Mouse (Mus musculus) brown adipose tissue, adult 24 weeks (tissue): ENCODE data around the gene Usp18. TPM values are rescaled to one million over a fixed set of nuclear protein-coding genes. Genes with fewer than 3 reads are reported as not detected.

ENCODE experiments used
- H3K27ac ChIP-seq: fragments of 200-500 bp; replicated peaks from 2 replicates; pipeline ENCODE4 v1.5.1; 2012; ENCODE audit warnings: low read depth, mild to moderate bottlenecking, low read length
- H3K4me1 ChIP-seq: fragments of 200-500 bp; 2 replicates; pipeline ENCODE4 v1.6.1; 2012; ENCODE audit warnings: low read length, mixed read lengths; ENCODE audit not compliant: control insufficient read depth, insufficient read depth, insufficient read length
- H3K4me3 ChIP-seq: fragments of 200-500 bp; 2 replicates; pipeline ENCODE4 v1.5.1; 2012; ENCODE audit warnings: low read depth, mild to moderate bottlenecking, low read length, moderate library complexity; ENCODE audit not compliant: insufficient read depth
- polyA plus RNA-seq: library from polyadenylated mRNA; stranded (reverse); fragments of >200 nt; gene quantifications from 2 replicates; pipeline ENCODE4 v1.2.4, GENCODE M21; 2012; ENCODE audit not compliant: missing spikeins, insufficient read depth, insufficient read length

Gene Usp18
- polyA plus RNA-seq, result 1.8 and 2.3 TPM in 2 replicates

GRCm38 (mm10) chr6:121245127-121246036 lies at the start of gene Usp18:
Usp18 (plus strand) TSS chr6:121245906.
- H3K4me3 ChIP-seq, result peak within 1 kb of the TSS; percentile 85
- peak within 1 kb of the TSS; percentile 58 for H3K27ac ChIP-seq
- H3K4me1 ChIP-seq, result peaks cover 5% of the 10 kb centered on the region; the same call in 1 of the 2 replicates

GRCm38 (mm10) chr6:121197807-121198365 lies 47.8 kb upstream of the Usp18 start:
- no peak overlapping the region for H3K4me3 ChIP-seq
- no peak overlapping the region for H3K27ac ChIP-seq
- H3K4me1 ChIP-seq, result no peaks in the 10 kb centered on the region

GRCm38 (mm10) chr6:121200458-121200857 lies 45.2 kb upstream of the Usp18 start:
- H3K27ac ChIP-seq, result no peak overlapping the region
- H3K4me3 ChIP-seq, result no peak overlapping the region
- no peaks in the 10 kb centered on the region for H3K4me1 ChIP-seq

- Histone ChIP-seq H3K4me1 (0 out of 2 replicates have a peak, but pooled peaks cover 2% of the 10 kb centered on the region), H3K27ac (no peak overlapping the region), H3K4me3 (no peak overlapping the region)
These were observed 43.7 kb upstream of the Usp18 start for GRCm38 (mm10) chr6:121202026-121202425.

- Histone ChIP-seq H3K27ac (no peak overlapping the region), H3K4me1 (0 out of 2 replicates have a peak, but pooled peaks cover 2% of the 10 kb centered on the region), H3K4me3 (no peak overlapping the region)
These were observed 39.2 kb upstream of the Usp18 start for GRCm38 (mm10) chr6:121206481-121206880.

GRCm38 (mm10) chr6:121209584-121209983 lies 36.1 kb upstream of the Usp18 start:
- Histone ChIP-seq H3K4me1 (0 out of 2 replicates have a peak, but pooled peaks cover 2% of the 10 kb centered on the region), H3K27ac (no peak overlapping the region), H3K4me3 (no peak overlapping the region)

GRCm38 (mm10) chr6:121210149-121210925 lies 35.4 kb upstream of the Usp18 start, which contains the start of gene Tuba8:
Tuba8 (plus strand) TSS chr6:121210696.
- H3K4me3 ChIP-seq, result peak within 1 kb of the TSS; percentile 59
- H3K4me1 ChIP-seq, result 0 out of 2 replicates have a peak, but pooled peaks cover 2% of the 10 kb centered on the region
- peak within 1 kb of the TSS; percentile 80 for H3K27ac ChIP-seq

GRCm38 (mm10) chr6:121210926-121211289 lies 34.8 kb upstream of the Usp18 start:
- Histone ChIP-seq H3K4me3 (peak overlapping the region; percentile 59), H3K4me1 (0 out of 2 replicates have a peak, but pooled peaks cover 2% of the 10 kb centered on the region), H3K27ac (peak overlapping the region; percentile 80)

- H3K4me3 ChIP-seq, result peak overlapping the region; percentile 59
- peaks cover 2% of the 10 kb centered on the region; the same call in 1 of the 2 replicates for H3K4me1 ChIP-seq
- peak overlapping the region; percentile 80 for H3K27ac ChIP-seq
These were observed 34.0 kb upstream of the Usp18 start for GRCm38 (mm10) chr6:121211743-121212142.

- Histone ChIP-seq H3K4me3 (no peak overlapping the region), H3K4me1 (peaks cover 9% of the 10 kb centered on the region), H3K27ac (no peak overlapping the region)
These were observed 32.7 kb upstream of the Usp18 start for GRCm38 (mm10) chr6:121212988-121213387.

- Histone ChIP-seq H3K27ac (no peak overlapping the region), H3K4me3 (no peak overlapping the region), H3K4me1 (peaks cover 16% of the 10 kb centered on the region)
These were observed 31.5 kb upstream of the Usp18 start for GRCm38 (mm10) chr6:121214221-121214620.

- no peak overlapping the region for H3K4me3 ChIP-seq
- H3K27ac ChIP-seq, result no peak overlapping the region
- peaks cover 17% of the 10 kb centered on the region for H3K4me1 ChIP-seq
These were observed 30.9 kb upstream of the Usp18 start for GRCm38 (mm10) chr6:121214667-121215330.

GRCm38 (mm10) chr6:121215336-121215735 lies 30.4 kb upstream of the Usp18 start:
- Histone ChIP-seq H3K4me3 (no peak overlapping the region), H3K27ac (no peak overlapping the region), H3K4me1 (peaks cover 19% of the 10 kb centered on the region)

- no peak overlapping the region for H3K27ac ChIP-seq
- peaks cover 22% of the 10 kb centered on the region for H3K4me1 ChIP-seq
- no peak overlapping the region for H3K4me3 ChIP-seq
These were observed 29.8 kb upstream of the Usp18 start for GRCm38 (mm10) chr6:121215896-121216295.
